Mouse (Mus musculus) myocyte (in vitro differentiated cells): ENCODE measurements at regions not wholly inside any gene's neighbourhood (a gene's known extent, or its start where the extent isn't known, plus 50 kb on each side); places are given as distances from the start of the nearest gene placed in this dataset.

ENCODE experiments used
- H3K27me3 ChIP-seq: one replicate; pipeline ENCODE4 v1.6.1; 2011; ENCODE audit not compliant: control insufficient read depth, insufficient read depth, insufficient read length
- H3K36me3 ChIP-seq: one replicate; pipeline ENCODE4 v1.6.1; 2011; ENCODE audit not compliant: control insufficient read depth, insufficient read depth
- H3K4me2 ChIP-seq: one replicate; pipeline ENCODE4 v1.6.1; 2011; ENCODE audit warnings: low read depth, control low read depth
- H3K4me3 ChIP-seq: one replicate; pipeline ENCODE4 v1.5.1; 2011; ENCODE audit warnings: mild to moderate bottlenecking, control low read depth, moderate library complexity
- H3K79me2 ChIP-seq: one replicate; pipeline ENCODE4 v1.6.1; 2011; ENCODE audit not compliant: control insufficient read depth, insufficient read depth
- H3ac ChIP-seq: one replicate; pipeline ENCODE4 v1.6.1; 2011; ENCODE audit not compliant: control insufficient read depth, insufficient read length
- CEBPB ChIP-seq: IDR thresholded peaks from 2 replicates; pipeline ENCODE4 v1.6.1; 2011; ENCODE audit warnings: mild to moderate bottlenecking, moderate library complexity; ENCODE audit not compliant: poor library complexity, insufficient read depth, severe bottlenecking
- E2F4 ChIP-seq: IDR thresholded peaks from one replicate; pipeline ENCODE4 v1.6.1; 2011; ENCODE audit warnings: mild to moderate bottlenecking, control low read depth, moderate library complexity; ENCODE audit not compliant: insufficient read depth
- MAX ChIP-seq: IDR thresholded peaks from one replicate; pipeline ENCODE4 v1.6.1; 2011; ENCODE audit warnings: low read depth, mild to moderate bottlenecking, control low read depth
- MYOD1 ChIP-seq, 3 experiments: IDR thresholded peaks; one replicate each; pipeline ENCODE4 v1.6.1; 2011; ENCODE audit warnings: control low read depth in 2 of 3, low read depth in 2 of 3, mild to moderate bottlenecking in 2 of 3, moderate library complexity in 1 of 3; ENCODE audit not compliant: insufficient read length in 2 of 3, control insufficient read depth in 1 of 3
- MYOG ChIP-seq, 3 experiments: IDR thresholded peaks; one replicate each; pipeline ENCODE4 v1.6.1; 2011; ENCODE audit warnings: control low read depth in 2 of 3, low read depth in 2 of 3, mild to moderate bottlenecking in 2 of 3; ENCODE audit not compliant: insufficient read length in 2 of 3, control insufficient read depth in 1 of 3, insufficient read depth in 1 of 3
- POLR2A ChIP-seq: IDR thresholded peaks from one replicate; pipeline ENCODE4 v1.6.1; 2011; ENCODE audit warnings: low read depth, mild to moderate bottlenecking, control low read depth, moderate library complexity; ENCODE audit not compliant: insufficient read length
- POLR2AphosphoS2 ChIP-seq: IDR thresholded peaks from one replicate; pipeline ENCODE4 v1.6.1; 2011; ENCODE audit warnings: low read depth, control low read depth; ENCODE audit not compliant: insufficient read length
- REST ChIP-seq: IDR thresholded peaks from one replicate; pipeline ENCODE4 v1.6.1; 2011; ENCODE audit warnings: mild to moderate bottlenecking, control low read depth, moderate library complexity; ENCODE audit not compliant: insufficient read depth, insufficient read length
- SRF ChIP-seq: IDR thresholded peaks from one replicate; pipeline ENCODE4 v1.6.1; 2011; ENCODE audit warnings: low read depth; ENCODE audit not compliant: control insufficient read depth, insufficient read length
- TCF12 ChIP-seq: IDR thresholded peaks from one replicate; pipeline ENCODE4 v1.6.1; 2011; ENCODE audit warnings: mild to moderate bottlenecking, control low read depth; ENCODE audit not compliant: poor library complexity, insufficient read depth, severe bottlenecking
- TCF3 ChIP-seq: IDR thresholded peaks from one replicate; pipeline ENCODE4 v1.6.1; 2011; ENCODE audit warnings: low read depth, control low read depth; ENCODE audit not compliant: insufficient read length
- USF1 ChIP-seq: IDR thresholded peaks from one replicate; pipeline ENCODE4 v1.6.1; 2011; ENCODE audit warnings: low read depth, mild to moderate bottlenecking, control low read depth, moderate library complexity

DNA sequence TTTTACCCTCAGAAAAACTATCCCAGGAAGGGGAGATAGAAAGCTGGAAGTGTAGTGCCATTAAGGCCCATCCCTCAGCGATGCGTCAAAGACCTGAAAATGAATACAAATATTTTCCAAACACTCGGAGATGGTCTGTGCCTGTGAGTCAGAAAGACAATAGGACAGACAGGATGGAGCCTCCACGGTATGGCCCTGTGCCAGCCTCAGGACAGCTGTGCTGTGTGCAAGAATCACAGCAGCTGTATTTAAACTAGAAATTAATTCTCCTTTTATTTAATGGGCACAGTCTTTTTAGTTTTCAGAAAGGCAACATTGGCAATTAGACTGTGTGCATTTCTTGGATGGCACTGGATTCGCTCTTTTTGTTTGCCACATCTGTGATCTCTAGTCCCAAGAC, 340.9 kb upstream of the Shh start:
- no peak for TF ChIP-seq POLR2AphosphoS2
- TF ChIP-seq POLR2A, result no peak
- TF ChIP-seq USF1, result no peak
- TF ChIP-seq E2F4, result no peak
- no peak for TF ChIP-seq MYOG (IDR thresholded peaks at IDR 0.05; ENCODE audit: control insufficient read depth in 1 of 3, insufficient read depth in 1 of 3, insufficient read length in 2 of 3, low read depth in 2 of 3)
- no peak for TF ChIP-seq TCF3
- TF ChIP-seq MAX, result no peak
- TF ChIP-seq REST, result no peak
- no peak for TF ChIP-seq CEBPB
- TF ChIP-seq SRF, result no peak
- no peak for TF ChIP-seq TCF12
- no peak for TF ChIP-seq MYOD1 (IDR thresholded peaks at IDR 0.05; ENCODE audit: control insufficient read depth in 1 of 3, insufficient read length in 2 of 3, low read depth in 2 of 3)
- H3K79me2 ChIP-seq, result no peaks in the 10 kb centered on the region
- H3ac ChIP-seq, result no peak overlapping the region
- no peaks in the 10 kb centered on the region for H3K36me3 ChIP-seq
- H3K4me3 ChIP-seq, result no peak overlapping the region
- no peak overlapping the region for H3K4me2 ChIP-seq
- H3K27me3 ChIP-seq, result no peaks in the 10 kb centered on the region

GRCm38 (mm10) chr5:28799464-28799863, 332.4 kb upstream of the Shh start:
- no peak overlapping the region for H3ac ChIP-seq
- H3K36me3 ChIP-seq, result no peaks in the 10 kb centered on the region
- no peaks in the 10 kb centered on the region for H3K79me2 ChIP-seq
- no peaks in the 10 kb centered on the region for H3K27me3 ChIP-seq
- H3K4me3 ChIP-seq, result no peak overlapping the region
- no peak overlapping the region for H3K4me2 ChIP-seq
- TF ChIP-seq TCF12 (no peak), TCF3 (no peak), POLR2A (no peak), SRF (no peak), MYOG (IDR thresholded peaks at IDR 0.05; ENCODE audit: control insufficient read depth in 1 of 3, insufficient read depth in 1 of 3, insufficient read length in 2 of 3, low read depth in 2 of 3) (no peak), POLR2AphosphoS2 (no peak), USF1 (no peak), CEBPB (no peak), MAX (no peak), E2F4 (no peak), MYOD1 (IDR thresholded peaks at IDR 0.05; ENCODE audit: control insufficient read depth in 1 of 3, insufficient read length in 2 of 3, low read depth in 2 of 3) (no peak), REST (no peak)

DNA sequence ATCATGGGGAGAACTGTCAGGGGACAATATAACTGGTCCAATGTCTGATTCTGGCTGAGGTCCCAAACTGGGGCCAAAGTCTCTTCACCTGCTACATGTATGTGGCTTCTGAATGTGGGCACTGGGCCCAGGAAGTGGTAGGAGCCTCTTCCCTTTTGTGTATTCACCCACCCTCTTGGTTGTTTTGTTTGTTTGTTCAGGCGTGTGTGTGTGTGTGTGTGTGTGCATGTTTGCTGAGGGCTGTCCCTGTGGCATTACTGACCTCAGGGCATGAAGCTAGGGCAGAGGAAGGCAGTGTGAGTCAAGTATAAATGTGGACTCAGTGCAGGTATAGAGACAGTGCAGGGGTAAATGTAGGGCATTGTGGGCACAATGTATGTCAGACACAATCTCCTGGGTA, 331.3 kb upstream of the Shh start:
- H3K4me2 ChIP-seq, result no peak overlapping the region
- no peaks in the 10 kb centered on the region for H3K27me3 ChIP-seq
- TF ChIP-seq USF1 (no peak), REST (no peak), POLR2AphosphoS2 (no peak), MYOG (IDR thresholded peaks at IDR 0.05; ENCODE audit: control insufficient read depth in 1 of 3, insufficient read depth in 1 of 3, insufficient read length in 2 of 3, low read depth in 2 of 3) (no peak), TCF3 (no peak), CEBPB (no peak), MAX (no peak), SRF (no peak), MYOD1 (IDR thresholded peaks at IDR 0.05; ENCODE audit: control insufficient read depth in 1 of 3, insufficient read length in 2 of 3, low read depth in 2 of 3) (no peak), POLR2A (no peak), E2F4 (no peak), TCF12 (no peak)
- no peak overlapping the region for H3K4me3 ChIP-seq
- no peak overlapping the region for H3ac ChIP-seq
- no peaks in the 10 kb centered on the region for H3K79me2 ChIP-seq
- H3K36me3 ChIP-seq, result no peaks in the 10 kb centered on the region

GRCm38 (mm10) chr5:28795130-28795758, 328.2 kb upstream of the Shh start:
- Histone ChIP-seq H3K27me3 (no peaks in the 10 kb centered on the region), H3K4me3 (no peak overlapping the region), H3K79me2 (no peaks in the 10 kb centered on the region), H3K4me2 (no peak overlapping the region), H3ac (no peak overlapping the region), H3K36me3 (no peaks in the 10 kb centered on the region)
- TF ChIP-seq SRF, result no peak
- TF ChIP-seq REST, result no peak
- TF ChIP-seq E2F4, result no peak

DNA sequence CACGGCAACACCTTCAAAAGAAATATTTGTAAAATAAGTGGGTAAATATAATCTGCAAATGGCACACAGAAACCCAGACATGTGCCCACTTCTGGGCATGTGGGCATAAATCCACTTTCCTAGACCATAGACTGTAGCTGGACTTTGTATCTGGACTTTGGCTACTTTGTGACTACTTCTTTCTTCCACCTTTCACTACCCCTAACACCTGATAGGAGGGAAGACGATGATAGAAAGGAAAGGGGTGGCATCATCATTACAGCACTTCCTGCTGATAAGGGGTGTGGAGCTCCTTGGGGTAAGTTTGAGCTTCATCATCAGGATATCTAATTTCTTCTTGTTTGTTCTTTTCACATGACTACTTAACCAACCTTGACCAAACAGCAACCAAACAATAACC, 326.7 kb upstream of the Shh start:
- no peak overlapping the region for H3K4me3 ChIP-seq
- H3ac ChIP-seq, result no peak overlapping the region
- no peaks in the 10 kb centered on the region for H3K36me3 ChIP-seq
- TF ChIP-seq USF1 (no peak), MYOD1 (IDR thresholded peaks at IDR 0.05; ENCODE audit: control insufficient read depth in 1 of 3, insufficient read length in 2 of 3, low read depth in 2 of 3) (no peak), E2F4 (no peak), TCF3 (no peak), POLR2A (no peak), MAX (no peak), POLR2AphosphoS2 (no peak), REST (no peak), MYOG (IDR thresholded peaks at IDR 0.05; ENCODE audit: control insufficient read depth in 1 of 3, insufficient read depth in 1 of 3, insufficient read length in 2 of 3, low read depth in 2 of 3) (no peak), TCF12 (no peak), CEBPB (no peak), SRF (no peak)
- H3K4me2 ChIP-seq, result no peak overlapping the region
- no peaks in the 10 kb centered on the region for H3K79me2 ChIP-seq
- no peaks in the 10 kb centered on the region for H3K27me3 ChIP-seq
